Mouse (Mus musculus) liver, embryonic 15.5 days (tissue): ENCODE results near the gene Gm14401. TPM values are rescaled to one million over a fixed set of nuclear protein-coding genes. Genes with fewer than 3 reads are reported as not detected.
"Not testable (repeated sequence)": the region's sequence is repeated elsewhere in the genome, so short reads cannot be mapped to it uniquely, and the experiment has no call there.

ENCODE experiments used
- ATAC-seq: fragments of 200-750 bp; cut with Nextera tagmentation; 2 replicates; pipeline ENCODE4 v1.8.0; 2017; ENCODE audit warnings: moderate number of reproducible peaks, mild to moderate bottlenecking, moderate library complexity; ENCODE audit not compliant: insufficient read depth
- H3K27ac ChIP-seq: fragments of 300-500 bp; sonication (generic); replicated peaks from 2 replicates; pipeline ENCODE4 v1.5.1; 2015; ENCODE audit warnings: mild to moderate bottlenecking, inconsistent platforms
- H3K27me3 ChIP-seq: fragments of 300-500 bp; sonication (generic); 2 replicates; pipeline ENCODE4 v1.6.1; 2015; ENCODE audit warnings: mild to moderate bottlenecking, inconsistent platforms
- H3K36me3 ChIP-seq: fragments of 300-500 bp; sonication (generic); replicated peaks from 2 replicates; pipeline ENCODE4 v1.6.1; 2015; ENCODE audit warnings: moderate library complexity, mild to moderate bottlenecking, inconsistent platforms
- H3K4me1 ChIP-seq: fragments of 300-500 bp; sonication (generic); replicated peaks from 2 replicates; pipeline ENCODE4 v1.6.1; 2015; ENCODE audit warnings: inconsistent platforms
- H3K4me2 ChIP-seq: fragments of 300-500 bp; sonication (generic); 2 replicates; pipeline ENCODE4 v1.6.1; 2015; ENCODE audit warnings: moderate library complexity, mild to moderate bottlenecking, inconsistent platforms
- H3K4me3 ChIP-seq: fragments of 300-500 bp; sonication (generic); replicated peaks from 2 replicates; pipeline ENCODE4 v1.5.1; 2015; ENCODE audit warnings: mild to moderate bottlenecking, inconsistent platforms
- H3K9ac ChIP-seq: fragments of 300-500 bp; sonication (generic); 2 replicates; pipeline ENCODE4 v1.6.1; 2015; ENCODE audit warnings: moderate library complexity, mild to moderate bottlenecking, inconsistent platforms
- H3K9me3 ChIP-seq: fragments of 300-500 bp; sonication (generic); replicated peaks from 2 replicates; pipeline ENCODE4 v1.6.1; 2016; ENCODE audit warnings: inconsistent platforms
- whole genome bisulfite sequencing: fragments of 180-500 bp; shearing (Covaris S2); methylation state at CpG from one replicate; pipeline ENCODE4 v1.1.7; 2015; ENCODE audit warnings: mixed read lengths; ENCODE audit not compliant: insufficient replicate concordance; 5-methylcytosine and 5-hydroxymethylcytosine counted together
- polyA plus RNA-seq: library from polyadenylated mRNA; unstranded; fragments of >200 nt; fragmentation: Nextera tagmentation; extraction: Ambion mirVana; gene quantifications from 2 replicates; pipeline ENCODE4 v1.2.1, GENCODE M21; 2015

The Gm14401 gene
- not detected in 2 replicates for polyA plus RNA-seq

DNA sequence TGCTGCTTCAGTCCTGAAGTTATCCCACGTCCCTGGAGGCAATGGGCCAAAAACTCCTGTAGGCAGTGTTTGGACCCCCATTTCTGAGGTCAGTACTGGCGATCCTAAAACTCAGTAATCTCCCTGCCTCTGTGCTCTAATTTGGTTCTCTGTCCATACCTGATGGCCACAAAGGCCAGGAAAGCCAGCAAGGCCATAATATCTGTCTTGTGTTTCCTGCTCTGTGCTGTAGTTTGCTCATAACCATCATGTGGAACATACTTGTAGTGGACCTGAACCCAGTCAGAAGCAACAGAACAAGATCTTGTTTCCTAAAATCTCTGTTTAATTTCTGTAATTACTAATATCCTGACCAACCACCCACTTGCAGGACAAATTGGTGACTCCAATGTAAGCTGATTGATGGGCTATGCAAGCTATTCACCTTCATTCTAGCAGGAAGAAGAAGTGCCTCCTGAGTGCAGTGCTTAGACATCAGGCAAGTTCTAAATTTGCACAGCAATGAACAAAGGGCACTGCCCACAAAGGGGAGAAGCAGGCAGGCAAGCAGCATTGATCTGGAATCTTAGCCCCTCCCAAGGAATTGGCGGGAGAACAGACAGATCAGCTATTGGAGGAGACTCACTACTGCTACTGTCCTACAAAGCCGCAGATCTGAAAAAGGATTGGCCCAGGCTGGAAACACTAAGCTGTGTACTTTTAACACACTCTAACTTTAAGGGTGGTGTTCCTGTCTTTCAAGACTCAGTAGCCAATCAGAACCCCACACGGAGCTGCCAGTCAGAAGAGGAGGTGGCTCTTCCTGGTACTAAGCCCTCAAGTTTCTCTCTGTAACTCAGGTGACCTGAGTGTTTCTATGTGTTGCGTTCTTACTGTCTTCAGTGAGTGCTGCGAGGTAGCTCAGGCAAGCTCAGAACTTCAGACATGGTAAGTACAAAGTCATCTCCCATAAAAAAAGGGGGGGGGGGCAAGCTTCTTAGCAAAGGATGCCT lies at the start of gene Gm14401:
Gm14401 (plus strand) TSS at position 889 of the 992 bp plus-strand sequence.
- H3K27me3 ChIP-seq, H3K27ac ChIP-seq, H3K36me3 ChIP-seq, H3K9ac ChIP-seq, H3K4me3 ChIP-seq, H3K9me3 ChIP-seq, H3K4me1 ChIP-seq, ATAC-seq, H3K4me2 ChIP-seq: not testable (repeated sequence)
- WGBS: 51% methylated on average over 7 of the region's 7 CpGs

DNA sequence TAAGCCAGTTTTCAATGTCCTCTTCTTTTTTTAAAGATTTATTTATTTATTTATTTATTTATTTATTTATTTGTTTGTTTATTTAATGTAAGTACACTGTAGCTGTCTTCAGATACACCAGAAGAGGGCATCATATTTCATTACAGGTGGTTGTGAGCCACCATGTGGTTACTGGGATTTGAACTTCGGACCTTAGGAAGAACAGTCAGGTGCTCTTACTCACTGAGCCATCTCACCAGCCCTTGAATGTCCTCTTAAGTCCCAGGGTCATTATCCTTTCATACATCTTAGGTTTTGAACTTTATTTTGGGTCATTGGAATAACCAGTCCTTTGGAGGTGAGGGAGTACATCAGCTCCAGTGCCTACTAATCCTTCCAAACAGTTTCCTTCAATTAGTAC lies 1.3 kb upstream of the Gm14401 start:
- not testable (repeated sequence) for H3K36me3 ChIP-seq, H3K27ac ChIP-seq, H3K4me1 ChIP-seq, H3K4me3 ChIP-seq, H3K9ac ChIP-seq, H3K27me3 ChIP-seq, H3K9me3 ChIP-seq, ATAC-seq, H3K4me2 ChIP-seq
- WGBS: 42% methylated on average over 1 of the region's 1 CpGs

DNA sequence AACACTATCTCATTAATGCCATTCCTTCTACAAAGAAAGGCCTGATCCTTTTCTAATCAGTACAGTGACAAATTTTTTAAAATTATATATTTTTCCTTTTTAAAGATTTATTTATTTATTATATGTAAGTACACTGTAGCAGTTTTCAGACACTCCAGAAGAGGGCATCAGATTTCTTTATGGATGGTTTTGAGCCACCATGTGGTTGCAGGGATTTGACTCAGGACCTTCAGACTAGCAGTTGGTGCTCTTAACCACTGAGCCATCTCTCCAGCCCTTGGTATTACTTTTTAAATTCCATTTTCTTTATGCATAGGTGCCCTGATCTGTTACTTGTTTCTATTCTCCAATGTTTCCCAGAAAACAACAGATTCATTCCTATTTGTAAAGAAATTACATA lies 895 bp downstream of the Gm14401 start:
- not testable (repeated sequence) for H3K27ac ChIP-seq, H3K4me3 ChIP-seq, H3K27me3 ChIP-seq, ATAC-seq, H3K9ac ChIP-seq, H3K36me3 ChIP-seq, H3K9me3 ChIP-seq, H3K4me2 ChIP-seq, H3K4me1 ChIP-seq

- WGBS: 61% methylated on average over 1 of the region's 1 CpGs
- not testable (repeated sequence) for H3K27ac ChIP-seq, H3K4me3 ChIP-seq, H3K9me3 ChIP-seq, H3K4me1 ChIP-seq, ATAC-seq, H3K36me3 ChIP-seq, H3K27me3 ChIP-seq, H3K4me2 ChIP-seq, H3K9ac ChIP-seq
Measured at GRCm38 (mm10) chr2:177079866-177080265, 5.7 kb downstream of the Gm14401 start.

DNA sequence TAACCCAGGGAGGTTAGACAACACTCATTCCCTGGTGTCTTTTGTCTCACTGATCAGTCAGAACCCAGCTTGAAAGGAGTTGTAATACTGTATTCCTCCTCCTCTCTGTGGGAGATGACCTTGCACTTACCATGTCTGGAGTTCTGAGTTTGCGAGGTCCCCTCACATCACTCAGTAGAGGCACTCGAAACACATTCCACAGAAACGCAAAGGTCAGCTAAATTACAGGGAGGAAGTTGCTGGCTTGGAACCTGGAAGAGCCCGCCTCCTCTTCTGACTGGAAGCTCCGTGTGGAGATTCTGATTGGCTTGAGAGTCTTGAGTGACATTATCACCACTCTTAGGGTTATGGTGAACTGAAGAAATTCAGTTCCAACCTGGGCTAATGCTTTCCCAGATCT lies 35.0 kb downstream of the Gm14401 start:
- H3K4me1 ChIP-seq, H3K9ac ChIP-seq, H3K36me3 ChIP-seq, H3K27ac ChIP-seq, H3K9me3 ChIP-seq, H3K4me2 ChIP-seq, ATAC-seq, H3K4me3 ChIP-seq, H3K27me3 ChIP-seq: not testable (repeated sequence)
- WGBS: 54% methylated on average over 5 of the region's 5 CpGs

- ATAC-seq, H3K36me3 ChIP-seq, H3K4me3 ChIP-seq, H3K4me1 ChIP-seq, H3K27ac ChIP-seq, H3K4me2 ChIP-seq, H3K9ac ChIP-seq, H3K9me3 ChIP-seq, H3K27me3 ChIP-seq: not testable (repeated sequence)
- WGBS: 33% methylated on average over 1 of the region's 1 CpGs
Measured at GRCm38 (mm10) chr2:177129097-177129496, 55.0 kb downstream of the Gm14401 start.

Other genes starting within 250 kb of the Gm14401 start
- not detected in 2 replicates for gene Gm14408, start 243.2 kb upstream of the Gm14401 start, polyA plus RNA-seq
- 2.8 and 3.9 TPM in 2 replicates for gene Gm14296, start 146.5 kb upstream of the Gm14401 start, polyA plus RNA-seq
- gene Gm14419, start 73.4 kb upstream of the Gm14401 start, polyA plus RNA-seq: 1.9 and 2.2 TPM in 2 replicates
- gene Gm14410, start 132.1 kb downstream of the Gm14401 start, polyA plus RNA-seq: 3.8 and 4.2 TPM in 2 replicates
- not detected in 2 replicates for gene Gm14409, start 192.7 kb downstream of the Gm14401 start, polyA plus RNA-seq
- gene Gm14412, start 250.0 kb downstream of the Gm14401 start, polyA plus RNA-seq: 0.09 TPM in 1 of 2 replicates, not detected in the other